Mouse (Mus musculus) heart, embryonic 14.5 days (tissue): ENCODE data around the gene Fancc. TPM values are rescaled to one million over a fixed set of nuclear protein-coding genes. Genes with fewer than 3 reads are reported as not detected.

ENCODE experiments used
- ATAC-seq: fragments of 200-750 bp; cut with Nextera tagmentation; 2 replicates; pipeline ENCODE4 v1.8.0; 2017; ENCODE audit warnings: low read depth, moderate TSS enrichment; ENCODE audit not compliant: insufficient number of reproducible peaks, insufficient read depth, low FRiP score
- H3K27ac ChIP-seq, 2 experiments: fragments of 200-500 bp in 1 of 2; fragments of 300-500 bp in 1 of 2; sonication (generic) in 1 of 2; replicated peaks in 1 of 2; 2 replicates each; pipeline ENCODE4 v1.5.1; 2012 to 2014; ENCODE audit warnings: low read depth in 2 of 2, low read length in 2 of 2, control low read depth in 1 of 2, mild to moderate bottlenecking in 1 of 2, mixed read lengths in 1 of 2; ENCODE audit not compliant: control insufficient read depth in 1 of 2, insufficient read depth in 1 of 2
- H3K27me3 ChIP-seq: fragments of 300-500 bp; sonication (generic); 2 replicates; pipeline ENCODE4 v1.6.1; 2014; ENCODE audit warnings: mild to moderate bottlenecking, low read length, control low read depth; ENCODE audit not compliant: control insufficient read depth, insufficient read depth
- H3K36me3 ChIP-seq: fragments of 300-500 bp; sonication (generic); 2 replicates; pipeline ENCODE4 v1.6.1; 2014; ENCODE audit warnings: mild to moderate bottlenecking, control low read depth, low read length, mixed read lengths; ENCODE audit not compliant: control insufficient read depth, insufficient read depth
- H3K4me1 ChIP-seq, 2 experiments: fragments of 200-500 bp in 1 of 2; fragments of 300-500 bp in 1 of 2; sonication (generic) in 1 of 2; 2 replicates each; pipeline ENCODE4 v1.6.1; 2012 to 2014; ENCODE audit warnings: low read length in 2 of 2, control low read depth in 1 of 2, mixed read lengths in 1 of 2; ENCODE audit not compliant: control insufficient read depth in 2 of 2, insufficient read depth in 2 of 2
- H3K4me2 ChIP-seq: fragments of 300-500 bp; sonication (generic); 2 replicates; pipeline ENCODE4 v1.6.1; 2014; ENCODE audit warnings: mild to moderate bottlenecking, low read length
- H3K4me3 ChIP-seq, 2 experiments: fragments of 200-500 bp in 1 of 2; fragments of 300-500 bp in 1 of 2; sonication (generic) in 1 of 2; 2 replicates each; pipeline ENCODE4 v1.5.1; 2012 to 2014; ENCODE audit warnings: low read length in 2 of 2, mild to moderate bottlenecking in 2 of 2, control low read depth in 1 of 2, low read depth in 1 of 2, moderate library complexity in 1 of 2; ENCODE audit not compliant: control insufficient read depth in 1 of 2, insufficient read depth in 1 of 2
- H3K9ac ChIP-seq: fragments of 300-500 bp; sonication (generic); 2 replicates; pipeline ENCODE4 v1.6.1; 2014; ENCODE audit warnings: mild to moderate bottlenecking, low read length
- H3K9me3 ChIP-seq: fragments of 300-500 bp; sonication (generic); 2 replicates; pipeline ENCODE4 v1.6.1; 2016; ENCODE audit warnings: low read length, control low read depth; ENCODE audit not compliant: control insufficient read depth
- WGBS: fragments of 180-500 bp; shearing (Covaris S2); extraction: QIAGEN DNeasy Blood & Tissue Kit; methylation state at CpG from one replicate; pipeline ENCODE4 v1.1.7; 2014; 5-methylcytosine and 5-hydroxymethylcytosine counted together
- polyA plus RNA-seq: library from polyadenylated mRNA; unstranded; fragments of >200 nt; fragmentation: Nextera tagmentation; extraction: Ambion mirVana; gene quantifications from 2 replicates; pipeline ENCODE4 v1.2.1, GENCODE M21; 2014

Gene Fancc
- polyA plus RNA-seq, 1 experiment from 2014 or later, result 15.5 TPM

DNA sequence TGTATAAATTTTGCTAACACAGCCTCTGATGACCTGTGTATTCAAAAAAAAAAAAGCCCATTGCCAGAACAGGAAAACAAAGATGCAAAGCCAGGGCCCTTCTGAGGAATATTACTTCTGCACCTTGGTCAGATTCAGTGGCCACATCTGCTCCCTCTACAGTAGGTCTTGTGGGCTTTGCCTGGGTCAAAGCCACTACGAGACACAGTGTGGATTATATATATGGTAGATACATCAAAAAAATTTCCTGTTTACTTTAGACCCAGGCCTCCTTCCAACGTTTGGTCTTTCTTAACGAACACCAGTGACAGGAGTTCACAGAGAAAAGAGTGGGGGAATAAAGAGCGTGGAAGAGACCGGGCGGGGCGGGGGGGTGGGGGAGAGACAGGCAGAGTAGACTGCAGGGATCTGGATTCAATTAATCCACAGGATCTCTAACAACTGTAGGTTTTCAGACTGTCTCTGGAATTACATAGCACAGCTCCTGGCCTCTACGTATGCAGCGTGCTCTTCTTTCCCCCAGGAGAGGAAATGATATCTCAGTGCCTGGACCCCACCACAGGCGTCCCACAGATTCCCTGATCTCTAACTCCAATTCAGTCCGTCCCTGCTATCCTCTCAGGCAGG, 28.6 kb upstream of the Fancc start:
- H3K4me2 ChIP-seq, result no peak overlapping the region
- H3K9me3 ChIP-seq, result no peaks in the 10 kb centered on the region
- 72% methylated on average over 11 of the region's 11 CpGs for WGBS
- H3K27me3 ChIP-seq, result no peaks in the 10 kb centered on the region
- no peak overlapping the region for H3K4me3 ChIP-seq
- no peak overlapping the region for H3K27ac ChIP-seq
- no peak for ATAC-seq
- peaks cover 4 to 8% of the 10 kb centered on the region in 2 experiments for H3K4me1 ChIP-seq
- H3K36me3 ChIP-seq, result peaks cover 83% of the 10 kb centered on the region
- H3K9ac ChIP-seq, result no peak overlapping the region

DNA sequence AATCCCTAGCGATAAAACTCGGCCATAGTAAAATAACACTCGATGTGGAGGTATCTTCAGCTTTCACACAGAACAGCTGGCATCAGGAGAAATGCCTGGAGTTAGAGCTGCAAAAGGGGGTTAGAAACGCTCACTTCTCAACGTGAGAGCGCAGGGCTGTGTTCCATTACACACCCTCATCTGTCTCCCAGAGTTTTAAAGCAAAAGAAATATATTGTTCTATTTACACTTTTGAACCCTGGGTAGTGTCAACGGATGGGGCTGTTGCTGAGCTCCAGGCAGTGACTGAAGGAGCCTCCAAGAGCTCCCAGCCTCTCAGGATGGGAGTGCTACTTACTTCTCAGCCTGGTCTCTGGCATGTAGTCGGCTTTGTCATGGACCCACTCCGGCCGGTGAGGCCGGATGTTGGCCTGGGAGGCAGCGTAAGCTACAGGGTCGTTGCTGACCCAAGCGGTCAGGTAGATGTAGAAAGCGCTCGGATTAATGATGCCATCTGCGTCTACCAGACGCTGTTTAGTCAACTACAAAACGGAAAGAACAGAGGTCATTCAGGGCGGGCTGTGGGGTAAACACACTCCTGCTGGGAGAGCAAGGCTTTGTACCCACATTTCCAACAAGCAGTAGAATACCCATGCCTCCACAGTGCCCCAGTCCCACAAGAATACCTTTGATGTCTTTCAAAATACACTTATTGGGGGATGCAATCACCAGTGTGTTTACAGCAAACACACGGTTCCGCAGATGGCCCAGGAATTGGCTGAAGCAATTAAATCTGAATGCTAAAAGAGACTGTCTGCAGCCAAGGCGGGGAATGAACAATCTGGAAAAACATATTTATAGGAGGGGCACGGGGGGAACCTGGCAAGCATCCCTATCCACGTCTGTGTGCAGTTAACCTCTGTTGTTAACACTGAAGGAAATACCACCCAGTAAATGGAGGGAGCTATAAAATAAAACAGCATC, 27.8 kb upstream of the Fancc start:
- Histone ChIP-seq H3K27ac (no peak overlapping the region), H3K4me2 (no peak overlapping the region), H3K9ac (no peak overlapping the region), H3K4me1 (peaks cover 4 to 8% of the 10 kb centered on the region in 2 experiments), H3K36me3 (peaks cover 83% of the 10 kb centered on the region), H3K27me3 (no peaks in the 10 kb centered on the region), H3K9me3 (no peaks in the 10 kb centered on the region), H3K4me3 (no peak overlapping the region)
- 79% methylated on average over 25 of the region's 25 CpGs for WGBS
- ATAC-seq, result no peak

DNA sequence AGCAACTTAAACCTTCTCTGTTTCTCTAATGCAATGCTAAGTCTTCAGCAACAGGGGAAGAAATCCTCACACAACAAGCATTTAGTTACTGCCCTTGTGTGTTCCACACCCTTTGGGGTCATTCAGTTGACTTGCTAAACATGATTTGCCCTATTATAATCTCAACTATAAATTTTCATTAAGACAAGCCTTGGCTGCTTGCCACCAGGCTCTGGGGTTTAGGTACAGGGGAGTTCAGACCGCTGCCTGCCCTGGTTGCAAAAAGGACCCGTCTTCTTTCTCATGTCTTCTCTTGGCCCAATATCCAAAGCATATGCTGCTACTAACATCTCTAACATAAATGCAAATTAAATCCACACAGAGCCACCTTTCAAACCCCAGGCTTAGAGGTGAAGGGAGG, 27.0 kb upstream of the Fancc start:
- no peak for ATAC-seq
- 85% methylated on average over 2 of the region's 2 CpGs for WGBS
- H3K9me3 ChIP-seq, result no peaks in the 10 kb centered on the region
- no peak overlapping the region for H3K9ac ChIP-seq
- H3K36me3 ChIP-seq, result peaks cover 86% of the 10 kb centered on the region
- no peaks in the 10 kb centered on the region for H3K27me3 ChIP-seq
- H3K4me2 ChIP-seq, result no peak overlapping the region
- peaks cover 4 to 8% of the 10 kb centered on the region in 2 experiments for H3K4me1 ChIP-seq
- H3K4me3 ChIP-seq, result no peak overlapping the region
- H3K27ac ChIP-seq, result no peak overlapping the region

DNA sequence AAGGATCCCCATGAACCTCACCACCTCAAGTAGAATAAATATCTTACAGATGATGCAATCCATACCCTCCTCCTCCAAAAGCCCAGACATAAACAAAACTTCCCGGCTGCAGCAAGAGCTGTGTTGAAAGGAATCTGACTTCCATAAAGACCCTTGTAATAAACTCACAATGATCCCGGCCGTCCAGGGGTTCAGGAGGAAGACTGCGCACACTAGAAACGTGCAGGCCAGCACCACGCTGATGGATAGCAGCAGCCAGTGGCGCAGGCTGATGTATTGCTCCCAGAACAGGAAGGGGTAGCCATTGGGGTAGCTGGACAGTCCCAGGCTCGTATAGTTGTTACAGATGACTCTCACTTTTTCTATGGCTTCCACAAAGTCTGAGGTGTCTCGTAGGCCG, 25.8 kb upstream of the Fancc start:
- H3K27me3 ChIP-seq, result no peaks in the 10 kb centered on the region
- no peaks in the 10 kb centered on the region for H3K4me1 ChIP-seq
- no peak overlapping the region for H3K4me2 ChIP-seq
- no peak overlapping the region for H3K9ac ChIP-seq
- no peak for ATAC-seq
- 67% methylated on average over 10 of the region's 10 CpGs for WGBS
- H3K36me3 ChIP-seq, result peaks cover 92% of the 10 kb centered on the region
- H3K27ac ChIP-seq, result no peak overlapping the region
- no peak overlapping the region for H3K4me3 ChIP-seq
- H3K9me3 ChIP-seq, result no peaks in the 10 kb centered on the region

DNA sequence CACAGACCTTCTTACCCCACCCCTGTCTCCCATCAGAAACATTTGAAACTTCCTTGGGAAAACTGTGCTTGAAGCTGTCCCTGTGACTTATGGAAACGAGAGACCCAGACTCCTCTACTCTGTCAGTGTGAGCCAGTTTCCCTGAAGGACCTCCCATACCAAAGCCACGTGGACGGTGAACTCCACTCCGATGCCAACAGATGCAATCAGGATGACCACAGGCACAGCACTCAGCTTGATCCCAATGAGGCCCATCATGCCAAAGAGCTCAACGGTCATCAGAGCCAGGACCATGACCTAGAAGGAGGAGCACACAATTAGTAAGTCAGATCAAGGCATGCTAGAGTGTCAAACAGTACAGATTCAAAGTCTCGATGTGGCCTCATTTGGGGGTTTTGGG, 23.0 kb upstream of the Fancc start:
- Histone ChIP-seq H3K27me3 (no peaks in the 10 kb centered on the region), H3K4me3 (no peak overlapping the region), H3K9ac (no peak overlapping the region), H3K4me1 (no peaks in the 10 kb centered on the region), H3K27ac (no peak overlapping the region), H3K9me3 (no peaks in the 10 kb centered on the region), H3K4me2 (no peak overlapping the region), H3K36me3 (peaks cover 97% of the 10 kb centered on the region)
- ATAC-seq, result no peak
- 90% methylated on average over 6 of the region's 6 CpGs for WGBS

DNA sequence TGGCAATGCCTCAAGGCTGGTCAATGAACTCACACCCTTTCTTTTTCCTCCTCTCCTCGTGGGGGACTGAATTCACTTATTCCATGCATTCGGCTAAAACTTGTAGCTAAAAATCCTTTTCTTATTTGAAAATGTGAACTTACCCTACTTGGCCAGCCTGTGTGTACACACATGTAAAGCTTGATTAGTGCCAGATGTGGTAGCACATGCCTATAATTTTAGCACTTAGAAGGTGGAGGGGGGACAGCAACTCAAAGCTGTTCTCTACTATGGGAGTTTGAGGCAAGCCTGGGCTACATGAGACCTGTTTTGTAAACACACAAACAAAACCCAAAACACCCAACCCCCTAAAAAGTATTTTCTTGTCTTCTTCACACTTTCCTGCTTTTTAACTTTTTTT, 19.5 kb upstream of the Fancc start:
- H3K4me1 ChIP-seq, result peaks cover 5 to 11% of the 10 kb centered on the region in 2 experiments; a peak in 2 of 4 replicates
- no peak overlapping the region for H3K4me2 ChIP-seq
- peaks cover 97% of the 10 kb centered on the region for H3K36me3 ChIP-seq
- 84% methylated on average over 2 of the region's 2 CpGs for WGBS
- no peak for ATAC-seq
- H3K9ac ChIP-seq, result no peak overlapping the region
- H3K27ac ChIP-seq, result no peak overlapping the region
- no peak overlapping the region for H3K4me3 ChIP-seq
- H3K9me3 ChIP-seq, result no peaks in the 10 kb centered on the region
- no peaks in the 10 kb centered on the region for H3K27me3 ChIP-seq

DNA sequence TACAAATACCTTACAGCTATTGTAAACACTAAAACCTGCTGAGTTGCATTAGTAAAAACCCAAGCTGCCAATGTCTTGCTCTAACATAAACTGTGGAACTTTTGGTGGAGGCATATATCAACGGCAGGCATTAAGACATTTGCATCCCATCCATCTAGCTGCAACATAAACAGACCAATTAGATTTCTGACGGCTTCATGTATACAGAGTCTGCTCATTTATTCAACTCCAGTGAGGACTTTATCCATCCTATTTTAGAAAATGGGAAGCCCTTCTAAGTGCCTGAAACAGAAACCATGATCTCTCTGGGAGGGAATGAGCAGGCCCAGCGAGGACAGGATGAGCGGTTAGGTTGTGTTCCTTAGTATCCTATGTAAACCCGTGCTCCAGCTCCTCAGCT, 18.5 kb upstream of the Fancc start:
- Histone ChIP-seq H3K36me3 (peaks cover 100% of the 10 kb centered on the region), H3K4me2 (no peak overlapping the region), H3K9ac (no peak overlapping the region), H3K9me3 (no peaks in the 10 kb centered on the region), H3K27ac (no peak overlapping the region), H3K27me3 (no peaks in the 10 kb centered on the region), H3K4me3 (no peak overlapping the region), H3K4me1 (peaks cover 5 to 11% of the 10 kb centered on the region in 2 experiments; a peak in 2 of 4 replicates)
- no peak for ATAC-seq
- WGBS, result 87% methylated on average over 5 of the region's 5 CpGs
